Mouse (Mus musculus) c-Kit-positive CD71-negative TER-119-negative erythroid progenitor cells, embryonic 14.5 days (primary cell): Measurements from ENCODE around the gene Fmnl2.
A peak's percentile ranks its signal among the peaks of the same experiment; 100 is the strongest.

Source experiments
- DNase-seq: peaks from one replicate; pipeline ENCODE4 v3.0.0-alpha.2; 2013; ENCODE audit warnings: low read depth

Gene Fmnl2

DNA sequence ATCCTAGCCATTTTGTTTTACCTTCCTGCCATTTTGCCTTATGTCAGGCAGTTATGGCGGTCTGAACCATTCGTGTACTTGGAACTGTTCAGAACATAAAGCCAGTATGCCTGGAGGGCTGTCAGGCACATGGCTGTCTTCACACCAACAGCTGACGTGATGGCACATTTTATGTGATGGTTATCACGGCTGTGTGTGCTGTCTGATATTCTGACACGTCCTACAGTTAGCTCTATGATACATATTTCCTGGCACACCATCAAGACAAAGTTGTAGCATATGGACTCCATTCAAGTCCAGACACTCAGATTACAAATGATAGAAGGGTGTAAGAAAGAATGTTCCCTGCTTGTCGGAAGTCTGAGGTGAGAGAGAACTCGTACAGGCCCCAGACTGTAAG, 248.4 kb downstream of the Fmnl2 start:
- DNase-seq, result no peak

- DNase-seq, result no peak
Observed at GRCm38 (mm10) chr2:53106472-53106871, 248.8 kb downstream of the Fmnl2 start.

GRCm38 (mm10) chr2:53108547-53108946, 250.9 kb downstream of the Fmnl2 start:
- DNase-seq, result no peak

DNA sequence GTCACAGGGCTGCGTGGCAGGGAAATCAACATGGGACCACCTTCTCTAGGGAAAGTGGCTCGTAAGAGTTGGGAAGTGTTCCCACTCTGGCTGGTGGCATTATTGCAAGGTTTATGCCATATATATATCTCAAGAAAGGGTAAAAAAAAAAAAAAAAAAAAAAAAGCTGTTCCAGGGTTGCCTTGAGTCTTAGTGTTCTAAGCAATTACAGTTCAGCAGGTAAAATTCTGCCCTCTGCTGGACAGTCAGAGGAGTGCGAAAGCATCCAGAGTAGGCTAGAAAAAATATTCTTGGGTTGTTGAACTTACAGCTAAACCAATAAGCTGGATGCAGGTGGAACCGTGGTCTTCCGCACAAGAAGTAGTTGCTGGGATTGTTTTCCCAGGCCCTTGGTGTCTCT, 264.1 kb downstream of the Fmnl2 start:
- DNase-seq, result peak; percentile 25

DNA sequence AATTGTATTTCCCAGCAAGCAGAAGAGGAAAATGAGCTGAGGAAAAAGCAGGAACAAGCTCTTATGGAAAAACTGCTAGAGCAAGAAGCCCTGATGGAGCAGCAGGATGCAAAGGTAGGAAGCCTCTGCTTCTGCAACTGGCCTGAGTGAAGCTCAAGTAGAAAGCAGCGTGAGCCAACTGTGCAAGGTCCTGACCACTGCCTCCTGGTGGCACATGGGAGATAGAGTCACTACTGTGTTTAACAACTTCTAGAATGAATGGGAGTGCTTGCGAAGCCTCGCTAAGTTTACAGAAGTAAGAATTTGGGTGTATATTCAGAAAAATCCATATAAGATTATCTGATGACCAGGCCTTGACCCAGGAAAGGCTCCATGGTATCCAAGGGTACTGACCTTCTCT, 268.3 kb downstream of the Fmnl2 start:
- no peak for DNase-seq

- DNase-seq, result no peak
Observed at GRCm38 (mm10) chr2:53129070-53129469, 271.4 kb downstream of the Fmnl2 start.

GRCm38 (mm10) chr2:53131567-53131966, 273.9 kb downstream of the Fmnl2 start:
- no peak for DNase-seq

DNA sequence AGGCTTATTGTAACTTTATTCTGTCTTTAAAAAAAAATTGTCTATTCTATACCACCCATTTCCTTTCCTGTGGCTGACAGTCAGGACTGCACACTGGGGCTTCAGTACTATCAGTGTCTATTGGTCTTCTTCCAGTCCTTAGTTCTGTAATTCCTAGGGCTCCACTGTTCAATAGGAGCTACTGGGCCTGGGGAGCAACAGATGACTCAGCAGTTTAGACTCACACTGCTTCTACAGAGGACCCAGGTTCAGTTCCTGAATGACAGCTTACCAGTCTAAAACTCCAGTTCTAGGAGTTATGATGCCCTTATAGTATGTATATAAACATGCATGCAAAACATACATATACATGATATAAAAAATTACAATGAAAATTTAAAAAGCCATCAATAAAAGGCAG, 289.2 kb downstream of the Fmnl2 start:
- no peak for DNase-seq

DNA sequence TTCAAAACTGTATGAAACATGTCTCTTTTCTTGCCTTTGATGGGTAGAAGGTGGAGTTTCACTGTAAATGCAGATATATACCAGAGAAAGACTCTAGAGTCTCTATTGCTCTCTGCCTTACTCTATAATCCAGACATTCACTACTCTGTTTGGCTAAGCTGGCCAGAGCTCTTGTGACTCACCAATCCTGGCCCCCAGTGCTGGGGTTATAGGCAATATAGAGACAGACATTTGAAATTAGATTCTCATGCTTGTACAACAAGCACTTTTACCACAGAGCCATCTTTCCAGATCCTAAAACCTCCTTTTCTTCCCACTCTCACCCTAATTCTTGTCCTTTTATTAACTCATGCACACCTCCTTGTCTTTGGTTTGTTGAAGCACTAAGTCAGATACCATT, 316.3 kb downstream of the Fmnl2 start:
- DNase-seq, result no peak

- no peak for DNase-seq
Observed at GRCm38 (mm10) chr2:53178966-53179365, 321.3 kb downstream of the Fmnl2 start.

DNA sequence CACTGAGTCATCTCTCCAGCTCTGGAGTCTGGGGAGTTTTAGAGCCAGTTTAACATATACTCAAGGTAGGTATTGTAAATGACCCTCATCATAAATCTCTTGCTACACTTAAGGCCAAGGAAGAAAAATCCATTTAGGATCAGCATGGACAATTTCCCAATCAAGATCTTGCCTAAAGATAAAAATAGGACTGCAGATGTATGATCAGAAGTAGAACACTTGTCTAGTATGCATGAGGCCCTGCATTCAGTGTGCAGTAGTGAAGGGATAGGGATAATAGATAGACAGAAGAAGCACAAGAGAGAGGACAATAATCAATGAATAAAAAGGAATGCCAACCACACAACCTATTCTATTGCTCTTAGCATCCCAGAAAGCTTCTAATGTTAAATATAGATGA, 322.2 kb downstream of the Fmnl2 start:
- no peak for DNase-seq
